13 mouse cellular contexts compared by ENCODE assay signal in the genomic region with DNA sequence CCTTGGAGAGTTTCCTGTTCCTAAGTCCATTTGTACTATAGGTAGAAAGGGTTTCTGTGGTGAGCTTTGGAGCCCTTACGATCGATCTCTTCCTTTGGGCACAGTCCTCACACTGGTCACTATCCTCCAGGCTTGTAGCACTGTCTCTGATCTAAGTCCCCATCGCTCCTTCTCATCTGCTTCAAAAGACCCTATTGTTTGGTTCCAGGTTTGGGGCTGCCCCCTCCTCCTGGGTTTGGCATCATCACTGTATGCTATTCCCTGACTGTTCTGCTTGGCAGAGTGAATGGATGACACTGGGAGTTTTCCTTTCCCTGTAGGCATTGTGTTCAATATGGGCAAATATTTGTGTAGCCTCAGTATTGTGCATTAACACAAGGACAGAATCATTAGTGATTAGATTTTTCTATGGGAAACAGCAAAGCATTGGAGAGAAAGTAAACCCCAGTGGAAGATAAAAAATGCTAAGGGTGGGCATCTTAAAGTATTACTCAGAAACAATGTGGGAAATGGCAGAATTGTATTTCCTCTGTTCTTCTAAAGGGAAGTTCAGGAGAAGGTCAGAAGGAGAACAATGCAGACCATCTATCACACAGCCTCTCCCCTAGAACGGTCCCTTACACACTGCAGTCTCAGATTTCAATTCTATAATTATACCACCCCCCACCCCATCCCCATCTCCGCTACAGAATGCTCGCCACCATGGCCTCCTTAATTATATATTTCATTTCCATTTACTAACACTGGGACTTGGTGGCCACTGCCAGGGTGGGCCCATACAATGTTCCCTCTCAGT.
A peak's percentile ranks its signal among the peaks of the same experiment; 100 is the strongest.
DNase-seq lines count a peak whose midpoint lies in the region; ATAC-seq and TF ChIP-seq lines count a peak whose summit lies in the region.
"Had no signal": no experiment of that assay in that cellular context is flagged by ENCODE, and none has a peak within 500 bp of the region (broad histone marks: within the 10 kb centered on the region; RNA-seq: fewer than 3 reads in every experiment).

No protein-coding gene starts in this region.

- H3K4me2 ChIP-seq in heart, embryonic 14.5 days (ENCODE audit: low read length) = no peak overlapping the region
- no peak overlapping the region for H3K4me2 ChIP-seq in stomach, embryonic 14.5 days (replicated peaks; ENCODE audit: low read depth, low read length)
- no peak overlapping the region for H3K4me2 ChIP-seq in stomach, postnatal 0 days (replicated peaks; ENCODE audit: low read depth)
- H3K4me2 ChIP-seq: forebrain, embryonic 13.5 days had no signal

- WGBS in heart, embryonic 14.5 days = 57% methylated on average over 6 of the region's 6 CpGs
- WGBS in stomach, embryonic 14.5 days = 61% methylated on average over 6 of the region's 6 CpGs
- WGBS in stomach, postnatal 0 days = 68% methylated on average over 6 of the region's 6 CpGs

- ATAC-seq in heart, embryonic 14.5 days (ENCODE audit: insufficient number of reproducible peaks, insufficient read depth, low FRiP score, low read depth) = peak; percentile 65; the same call in 1 of the 2 replicates
- ATAC-seq in stomach, embryonic 14.5 days (ENCODE audit: insufficient number of reproducible peaks, insufficient read depth, low FRiP score, low read depth) = 0 out of 2 replicates have a peak, but pooled peaks have one; percentile 46
- ATAC-seq in stomach, postnatal 0 days (ENCODE audit: low FRiP score, low TSS enrichment) = no peak
- no peak for ATAC-seq in activated CD4-positive, CD25-positive, alpha-beta regulatory T cell, adult 4 months

- DNase-seq in heart, adult 8-10 months (ENCODE audit: low spot score) = no peak
- DNase-seq in layer of hippocampus, adult 2 months (ENCODE audit: low spot score in 2 of 2) = no peak
- no peak for DNase-seq in layer of hippocampus, adult 9-10 months (ENCODE audit: low spot score)
- no peak for DNase-seq in stomach, postnatal 0 days (ENCODE audit: low spot score)
- no peak for DNase-seq in left cerebral cortex, postnatal 25 days (ENCODE audit: low spot score in 2 of 2)
- DNase-seq: gastrocnemius, postnatal 25 days; layer of hippocampus, postnatal 36 days; right cerebral cortex, adult 18-20 months; thymus, postnatal 25 days had no signal

- intact Hi-C loops in left cerebral cortex, postnatal 25 days (cut with DNase I) = no loop called here

- H3K9ac ChIP-seq in heart, embryonic 14.5 days (ENCODE audit: low read length) = no peak overlapping the region
- no peak overlapping the region for H3K9ac ChIP-seq in stomach, embryonic 14.5 days (replicated peaks; ENCODE audit: low read depth, low read length)
- H3K9ac ChIP-seq in stomach, postnatal 0 days (ENCODE audit: low read length) = no peak overlapping the region
- H3K9ac ChIP-seq: forebrain, embryonic 13.5 days had no signal

- H3K27me3 ChIP-seq in heart, embryonic 14.5 days (ENCODE audit: control insufficient read depth, insufficient read depth, low read length) = no peaks in the 10 kb centered on the region
- H3K27me3 ChIP-seq in stomach, embryonic 14.5 days (ENCODE audit: control insufficient read depth, insufficient read depth, low read length) = no peaks in the 10 kb centered on the region
- H3K27me3 ChIP-seq in stomach, postnatal 0 days (ENCODE audit: control insufficient read depth, insufficient read depth, low read length) = no peaks in the 10 kb centered on the region
- H3K27me3 ChIP-seq: forebrain, embryonic 13.5 days had no signal

- H3K36me3 ChIP-seq in heart, embryonic 14.5 days (ENCODE audit: control insufficient read depth, insufficient read depth, low read length) = no peaks in the 10 kb centered on the region
- H3K36me3 ChIP-seq in stomach, embryonic 14.5 days (ENCODE audit: control insufficient read depth, insufficient read depth, low read length) = no peaks in the 10 kb centered on the region
- no peaks in the 10 kb centered on the region for H3K36me3 ChIP-seq in stomach, postnatal 0 days (ENCODE audit: control insufficient read depth, insufficient read depth, low read length)

- no peaks in the 10 kb centered on the region for H3K9me3 ChIP-seq in heart, embryonic 14.5 days (ENCODE audit: control insufficient read depth, low read length)
- H3K9me3 ChIP-seq in stomach, embryonic 14.5 days (ENCODE audit: control insufficient read depth, low read depth, low read length) = no peaks in the 10 kb centered on the region
- no peaks in the 10 kb centered on the region for H3K9me3 ChIP-seq in stomach, postnatal 0 days (ENCODE audit: control insufficient read depth, low read length)
- H3K9me3 ChIP-seq: forebrain, embryonic 13.5 days had no signal

- H3K4me1 ChIP-seq in heart, embryonic 14.5 days (ENCODE audit: control insufficient read depth in 2 of 2, insufficient read depth in 2 of 2, low read length in 2 of 2) = peaks cover 17 to 47% of the 10 kb centered on the region in 2 experiments
- H3K4me1 ChIP-seq in stomach, embryonic 14.5 days (ENCODE audit: control insufficient read depth, insufficient read depth, low read length) = peaks cover 13% of the 10 kb centered on the region; the same call in 1 of the 2 replicates
- 0 out of 2 replicates have a peak, but pooled peaks cover 3% of the 10 kb centered on the region for H3K4me1 ChIP-seq in stomach, postnatal 0 days (replicated peaks; ENCODE audit: control insufficient read depth, insufficient read depth)

- no peak for TF ChIP-seq EP300 in stomach, postnatal 0 days (optimal IDR thresholded peaks at IDR 0.05)

- H3K4me3 ChIP-seq in heart, embryonic 14.5 days (ENCODE audit: control insufficient read depth in 1 of 2, insufficient read depth in 1 of 2, low read depth in 1 of 2, low read length in 2 of 2) = no peak overlapping the region
- no peak overlapping the region for H3K4me3 ChIP-seq in layer of hippocampus, adult 2 months
- H3K4me3 ChIP-seq in stomach, embryonic 14.5 days (ENCODE audit: low read depth, low read length) = no peak overlapping the region
- H3K4me3 ChIP-seq in stomach, postnatal 0 days (ENCODE audit: low read depth, low read length) = no peak overlapping the region
- H3K4me3 ChIP-seq: forebrain, embryonic 13.5 days had no signal

- TF ChIP-seq CTCF in layer of hippocampus, adult 2 months (conservative IDR thresholded peaks at IDR 0.05) = no peak
- TF ChIP-seq CTCF in stomach, postnatal 0 days (IDR thresholded peaks at IDR 0.05; ENCODE audit: low read depth) = no peak

- no peak overlapping the region; a peak in 1 of 4 replicates for H3K27ac ChIP-seq in heart, embryonic 14.5 days (replicated peaks in 1 of 2; ENCODE audit: control insufficient read depth in 1 of 2, insufficient read depth in 1 of 2, low read depth in 2 of 2, low read length in 2 of 2)
- H3K27ac ChIP-seq in layer of hippocampus, adult 2 months = peak overlapping the region; percentile 67
- H3K27ac ChIP-seq in stomach, embryonic 14.5 days (ENCODE audit: low read length) = no peak overlapping the region
- no peak overlapping the region for H3K27ac ChIP-seq in stomach, postnatal 0 days (replicated peaks)
- H3K27ac ChIP-seq: forebrain, embryonic 13.5 days had no signal

Comparison
In these comparisons a context has a peak if more than half of its experiments do, and no peak if none do; other contexts are left out.
1. ATAC-seq: peak in heart, embryonic 14.5 days (single experiment) and stomach, embryonic 14.5 days (single experiment); none in stomach, postnatal 0 days (single experiment) and activated CD4-positive, CD25-positive, alpha-beta regulatory T cell, adult 4 months (single experiment).